Mouse (Mus musculus) bone marrow macrophage, adult 2 months (primary cell): ENCODE results near the gene Stac2.

Experiments used
- CTCF ChIP-seq: IDR thresholded peaks from 2 replicates; pipeline ENCODE4 v1.5.1; 2012; ENCODE audit warnings: low read depth, mild to moderate bottlenecking, low read length, moderate library complexity
- POLR2A ChIP-seq: IDR thresholded peaks from 2 replicates; pipeline ENCODE4 v1.6.1; 2012; ENCODE audit warnings: mild to moderate bottlenecking, low read depth, low read length, borderline replicate concordance

DNA sequence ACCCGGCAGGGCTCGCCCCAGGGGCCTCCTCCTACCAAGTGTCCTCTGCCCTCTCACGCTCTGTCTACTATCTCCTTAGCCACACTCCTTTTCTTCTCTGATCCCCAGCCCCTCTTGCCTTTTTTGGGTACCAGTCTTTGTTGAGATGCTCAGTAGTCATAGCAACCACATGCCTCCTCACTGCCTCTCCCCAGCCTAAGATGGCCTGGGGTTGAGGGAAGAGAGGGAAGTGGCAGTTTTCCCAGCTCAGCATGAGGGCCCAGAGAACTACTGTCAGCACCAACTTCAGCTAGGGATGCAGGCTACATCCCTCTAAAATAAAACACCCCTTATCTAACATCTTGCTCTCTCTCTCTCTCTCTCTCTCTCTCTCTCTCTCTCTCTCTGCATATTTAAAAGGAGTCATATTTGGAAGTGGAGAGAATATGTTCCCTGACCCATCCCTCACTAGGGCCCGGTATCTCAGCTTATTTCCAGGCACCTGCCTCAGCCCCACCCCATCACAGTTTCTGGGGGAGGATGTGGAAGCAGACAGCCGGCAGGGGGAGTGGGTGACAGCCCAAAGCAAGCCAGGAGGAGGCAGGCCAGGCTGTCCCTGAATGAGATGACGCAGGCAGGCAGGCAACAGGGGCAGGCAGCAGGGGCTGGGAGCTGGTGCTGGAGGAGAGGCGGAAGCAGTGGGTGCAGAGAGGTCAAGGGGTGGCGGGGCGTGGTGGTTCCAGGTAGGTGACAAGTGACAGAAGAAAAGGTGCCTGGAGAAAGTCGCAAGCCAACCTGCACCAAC is 34.2 kb downstream of the Stac2 start:
- TF ChIP-seq CTCF (no peak), POLR2A (no peak)
